Mouse (Mus musculus): ENCODE measurements around the gene Gltpd2. TPM values are rescaled to one million over a fixed set of nuclear protein-coding genes. Genes with fewer than 3 reads are reported as not detected.
"Not testable (repeated sequence)": the region's sequence is repeated elsewhere in the genome, so short reads cannot be mapped to it uniquely, and the experiment has no call there.

Gene Gltpd2
- polyA plus RNA-seq, 1 experiment from 2014 or later: 30.8 TPM

DNA sequence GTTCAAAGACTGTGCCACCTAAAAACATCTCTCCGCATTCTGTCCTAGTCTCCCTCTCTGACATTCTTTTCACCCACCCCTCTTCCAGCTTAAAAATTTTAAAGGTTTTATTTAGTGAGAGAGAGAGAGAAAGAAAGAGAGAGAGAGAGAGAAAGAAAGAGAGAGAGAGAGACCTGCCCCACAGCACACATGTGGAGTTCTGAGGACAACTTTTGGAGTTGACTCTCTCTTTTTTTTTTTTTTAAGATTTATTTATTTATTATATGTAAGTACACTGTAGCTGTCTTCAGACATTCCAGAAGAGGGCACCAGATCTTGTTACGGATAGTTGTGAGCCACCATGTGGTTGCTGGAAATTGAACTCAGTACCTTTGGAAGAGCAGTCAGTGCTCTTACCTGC is 12.1 kb downstream of the Gltpd2 start:
- H3K36me3 ChIP-seq (replicated peaks; ENCODE audit: insufficient read depth, low read length): peaks cover 12% of the 10 kb centered on the region
- 75% methylated on average over 2 of the region's 2 CpGs for WGBS (ENCODE audit: insufficient replicate concordance)
- H3K4me2 ChIP-seq (ENCODE audit: low read depth, low read length): not testable (repeated sequence)

DNA sequence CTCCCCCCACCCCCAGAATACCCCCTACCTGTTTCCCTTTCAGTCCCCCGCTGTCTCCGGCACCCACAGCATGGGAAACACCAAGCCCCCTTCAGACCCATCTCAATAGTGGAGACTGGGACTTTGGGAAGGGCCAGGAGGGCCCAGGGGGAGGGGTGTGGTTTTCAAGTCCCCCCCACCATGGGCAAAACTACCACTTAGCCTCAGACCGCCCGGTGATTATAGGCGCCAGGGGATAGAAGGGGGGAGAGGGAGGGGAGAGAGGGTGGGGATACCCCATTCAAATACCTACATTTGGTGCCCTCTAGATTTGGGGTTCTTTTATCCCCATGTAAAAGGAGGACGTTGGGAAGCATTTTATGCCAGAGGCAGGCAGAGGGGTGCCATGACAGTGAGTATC is 13.8 kb downstream of the Gltpd2 start, which contains the start of gene Gm40193:
Gm40193 (minus strand) TSS at position 101 of the 400 bp plus-strand sequence.
- no peak within 1 kb of the TSS for H3K9ac ChIP-seq (replicated peaks)
- no peak for DNase-seq

More for the DNA sequence above, 12.1 kb downstream of the Gltpd2 start:
- H3K4me3 ChIP-seq (ENCODE audit: low read depth, low read length); ATAC-seq; H3K9me3 ChIP-seq (ENCODE audit: low read length); H3K9ac ChIP-seq (replicated peaks); H3K27ac ChIP-seq (ENCODE audit: low read depth); DNase-seq; H3K4me1 ChIP-seq (ENCODE audit: insufficient read depth); H3K27me3 ChIP-seq (ENCODE audit: insufficient read depth, low read length): not testable (repeated sequence)
- 0 out of 2 replicates have a peak, but pooled peaks have one; percentile 12 for TF ChIP-seq CTCF (IDR thresholded peaks at IDR 0.05; ENCODE audit: low read depth)

DNA sequence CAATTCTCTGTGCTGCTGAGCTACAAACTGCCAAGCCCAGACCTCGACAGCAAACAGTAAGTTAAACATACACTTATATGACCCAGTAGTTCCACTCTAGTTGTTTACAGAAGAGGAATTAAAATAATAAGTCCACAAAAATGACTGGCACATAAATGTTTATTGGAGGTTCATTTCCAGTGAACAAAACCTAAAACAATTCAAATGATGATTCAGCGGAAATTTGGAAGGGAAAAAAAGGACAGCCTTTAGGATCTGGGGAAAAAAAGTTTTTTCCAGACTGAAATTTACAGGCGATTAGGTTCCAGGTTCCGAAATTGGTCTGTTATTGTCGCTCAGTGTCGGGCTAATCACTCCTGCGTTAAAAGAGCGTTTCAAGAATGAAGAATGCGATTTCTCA is 20.4 kb downstream of the Gltpd2 start:
- no peak for ATAC-seq
- H3K9ac ChIP-seq (replicated peaks): peak overlapping the region; percentile 63
- peak overlapping the region; percentile 79 for H3K4me2 ChIP-seq (ENCODE audit: low read depth, low read length)
- peak overlapping the region; percentile 34; the same call in 1 of the 2 replicates for H3K27ac ChIP-seq (ENCODE audit: low read depth)
- WGBS (ENCODE audit: insufficient replicate concordance): 14% methylated on average over 9 of the region's 9 CpGs
- H3K4me1 ChIP-seq (ENCODE audit: insufficient read depth): peaks cover 4% of the 10 kb centered on the region; the same call in 1 of the 2 replicates
- peak overlapping the region; percentile 58 for H3K4me3 ChIP-seq (ENCODE audit: low read depth, low read length)
- no peaks in the 10 kb centered on the region for H3K36me3 ChIP-seq (replicated peaks; ENCODE audit: insufficient read depth, low read length)
- peaks cover 5% of the 10 kb centered on the region; the same call in 1 of the 2 replicates for H3K27me3 ChIP-seq (ENCODE audit: insufficient read depth, low read length)
- no peaks in the 10 kb centered on the region for H3K9me3 ChIP-seq (ENCODE audit: low read length)
- no peak for DNase-seq
- no peak for TF ChIP-seq EP300 (IDR thresholded peaks at IDR 0.05; ENCODE audit: low read depth)
- TF ChIP-seq CTCF (IDR thresholded peaks at IDR 0.05; ENCODE audit: low read depth): no peak

More for the DNA sequence above, 13.8 kb downstream of the Gltpd2 start, which contains the start of gene Gm40193:
- Histone ChIP-seq H3K4me3 (ENCODE audit: low read depth, low read length) (no peak within 1 kb of the TSS), H3K36me3 (replicated peaks; ENCODE audit: insufficient read depth, low read length) (peaks cover 6% of the 10 kb centered on the region; the same call in 1 of the 2 replicates), H3K4me2 (ENCODE audit: low read depth, low read length) (no peak within 1 kb of the TSS), H3K27ac (ENCODE audit: low read depth) (no peak within 1 kb of the TSS), H3K27me3 (ENCODE audit: insufficient read depth, low read length) (no peaks in the 10 kb centered on the region; the same call in 1 of the 2 replicates), H3K4me1 (ENCODE audit: insufficient read depth) (no peaks in the 10 kb centered on the region), H3K9me3 (ENCODE audit: low read length) (no peaks in the 10 kb centered on the region)
- no peak for TF ChIP-seq CTCF (IDR thresholded peaks at IDR 0.05; ENCODE audit: low read depth)
- no peak for TF ChIP-seq EP300 (IDR thresholded peaks at IDR 0.05; ENCODE audit: low read depth)
- ATAC-seq: no peak
- WGBS (ENCODE audit: insufficient replicate concordance): 76% methylated on average over 6 of the region's 6 CpGs

DNA sequence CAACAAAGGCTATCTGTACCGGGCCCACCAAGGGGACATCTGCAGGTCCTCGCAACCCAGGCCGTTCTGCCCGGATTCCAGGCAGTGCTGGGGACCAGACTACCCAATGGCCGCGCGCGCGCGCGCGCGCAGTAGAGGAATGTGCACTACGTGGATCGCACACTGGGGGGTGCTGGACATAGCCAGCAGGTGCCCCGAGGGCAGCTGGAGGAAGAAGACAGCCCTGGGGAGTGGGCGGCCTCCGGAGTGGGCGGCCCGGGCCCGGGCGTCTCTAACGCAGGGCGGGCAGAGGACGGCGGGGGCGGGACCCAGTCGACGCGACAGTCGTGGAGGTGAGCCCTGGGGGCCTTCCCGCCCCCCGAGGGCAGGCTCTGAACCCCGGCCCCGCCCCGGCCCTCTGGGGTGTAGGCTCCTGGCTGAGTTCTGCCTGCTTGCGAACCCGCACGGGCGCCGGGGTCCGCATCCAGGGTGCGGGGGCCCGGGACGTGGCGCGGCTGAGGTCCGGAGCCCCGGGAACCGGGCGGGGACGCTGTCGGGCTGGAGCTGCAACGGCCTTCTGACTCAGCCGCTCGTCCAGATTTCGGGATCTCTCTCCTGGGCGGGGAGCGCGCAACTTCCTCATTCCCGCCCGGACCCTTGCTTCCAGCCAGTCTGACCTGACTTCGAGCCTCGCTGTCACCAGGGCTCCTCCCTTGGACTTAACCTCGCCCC is 21.0 kb downstream of the Gltpd2 start, which contains the start of gene Pld2:
Pld2 (plus strand) TSS at position 188 of the 711 bp plus-strand sequence.
- peak; percentile 77 for TF ChIP-seq CTCF (IDR thresholded peaks at IDR 0.05; ENCODE audit: low read depth)
- TF ChIP-seq EP300 (IDR thresholded peaks at IDR 0.05; ENCODE audit: low read depth): no peak
- no peaks in the 10 kb centered on the region for H3K36me3 ChIP-seq (replicated peaks; ENCODE audit: insufficient read depth, low read length)
- peak; percentile 97 for ATAC-seq
- peaks cover 4% of the 10 kb centered on the region; the same call in 1 of the 2 replicates for H3K4me1 ChIP-seq (ENCODE audit: insufficient read depth)
- peak within 1 kb of the TSS; percentile 79 for H3K4me2 ChIP-seq (ENCODE audit: low read depth, low read length)
- under 1% methylated on average over 55 of the region's 65 CpGs for WGBS (ENCODE audit: insufficient replicate concordance)
- H3K27ac ChIP-seq (ENCODE audit: low read depth): peak within 1 kb of the TSS; percentile 39; the same call in 1 of the 2 replicates
- peak within 1 kb of the TSS; percentile 58 for H3K4me3 ChIP-seq (ENCODE audit: low read depth, low read length)
- no peaks in the 10 kb centered on the region for H3K9me3 ChIP-seq (ENCODE audit: low read length)
- DNase-seq: peak; percentile 88
- H3K27me3 ChIP-seq (ENCODE audit: insufficient read depth, low read length): peaks cover 5% of the 10 kb centered on the region; the same call in 1 of the 2 replicates
- H3K9ac ChIP-seq (replicated peaks): peak within 1 kb of the TSS; percentile 63

DNA sequence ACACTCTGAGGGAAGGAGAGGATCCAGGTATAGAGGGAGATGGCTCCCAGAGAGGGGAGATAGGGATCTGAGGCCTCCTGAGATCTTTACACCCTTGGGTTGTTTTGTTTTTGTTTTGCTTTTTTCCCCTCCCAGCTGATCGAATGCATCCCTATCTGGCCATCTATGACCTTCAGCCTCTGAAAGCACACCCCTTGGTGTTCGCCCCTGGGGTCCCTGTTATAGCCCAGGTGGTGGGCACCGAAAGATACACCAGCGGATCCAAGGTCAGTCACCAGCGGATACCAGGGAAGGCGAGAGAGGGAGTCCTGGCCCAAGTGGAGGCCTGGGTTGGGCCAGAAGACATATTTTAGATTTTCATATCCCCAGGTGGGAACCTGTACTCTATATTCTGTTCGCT is 21.9 kb downstream of the Gltpd2 start:
- Histone ChIP-seq H3K4me1 (ENCODE audit: insufficient read depth) (peaks cover 4% of the 10 kb centered on the region; the same call in 1 of the 2 replicates), H3K27ac (ENCODE audit: low read depth) (no peak overlapping the region), H3K36me3 (replicated peaks; ENCODE audit: insufficient read depth, low read length) (no peaks in the 10 kb centered on the region), H3K9me3 (ENCODE audit: low read length) (no peaks in the 10 kb centered on the region), H3K27me3 (ENCODE audit: insufficient read depth, low read length) (peaks cover 5% of the 10 kb centered on the region; the same call in 1 of the 2 replicates), H3K4me2 (ENCODE audit: low read depth, low read length) (peak overlapping the region; percentile 79), H3K4me3 (ENCODE audit: low read depth, low read length) (peak overlapping the region; percentile 58; the same call in 1 of the 2 replicates), H3K9ac (replicated peaks) (no peak overlapping the region; the same call in 1 of the 2 replicates)
- 71% methylated on average over 7 of the region's 7 CpGs for WGBS (ENCODE audit: insufficient replicate concordance)
- no peak for DNase-seq
- ATAC-seq: no peak
- TF ChIP-seq EP300 (IDR thresholded peaks at IDR 0.05; ENCODE audit: low read depth): no peak
- no peak for TF ChIP-seq CTCF (IDR thresholded peaks at IDR 0.05; ENCODE audit: low read depth)

DNA sequence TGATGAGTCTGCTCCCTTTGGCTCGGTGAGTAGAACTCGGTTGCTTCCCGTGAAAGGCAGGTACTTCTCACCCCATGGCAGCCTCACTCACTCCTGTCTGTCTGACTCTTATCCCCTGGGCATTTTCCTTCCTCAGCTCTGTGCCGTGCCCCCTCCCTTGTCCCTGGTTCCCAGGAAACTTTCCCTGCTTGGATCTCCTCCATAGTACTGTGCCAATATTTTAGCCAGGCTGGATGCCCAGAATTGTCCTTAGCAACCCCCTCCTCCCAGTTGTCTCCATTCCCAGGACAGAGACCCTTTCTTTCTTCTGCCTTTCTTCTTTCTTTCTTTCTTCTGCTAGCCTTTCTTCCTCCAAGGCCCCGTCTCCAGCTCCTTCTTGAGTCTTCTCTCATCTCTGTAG is 22.4 kb downstream of the Gltpd2 start:
- peaks cover 4% of the 10 kb centered on the region; the same call in 1 of the 2 replicates for H3K4me1 ChIP-seq (ENCODE audit: insufficient read depth)
- no peak overlapping the region for H3K4me2 ChIP-seq (ENCODE audit: low read depth, low read length)
- TF ChIP-seq EP300 (IDR thresholded peaks at IDR 0.05; ENCODE audit: low read depth): no peak
- TF ChIP-seq CTCF (IDR thresholded peaks at IDR 0.05; ENCODE audit: low read depth): no peak
- H3K9me3 ChIP-seq (ENCODE audit: low read length): no peaks in the 10 kb centered on the region
- H3K36me3 ChIP-seq (replicated peaks; ENCODE audit: insufficient read depth, low read length): no peaks in the 10 kb centered on the region
- H3K9ac ChIP-seq (replicated peaks): no peak overlapping the region
- ATAC-seq (no peak), DNase-seq (no peak)
- H3K27me3 ChIP-seq (ENCODE audit: insufficient read depth, low read length): peaks cover 5% of the 10 kb centered on the region; the same call in 1 of the 2 replicates
- H3K4me3 ChIP-seq (ENCODE audit: low read depth, low read length): no peak overlapping the region
- H3K27ac ChIP-seq (ENCODE audit: low read depth): no peak overlapping the region
- 64% methylated on average over 5 of the region's 5 CpGs for WGBS (ENCODE audit: insufficient replicate concordance)

Measured in liver, postnatal 0 days (tissue).